Mouse (Mus musculus) adrenal gland, adult 10 weeks (tissue): ENCODE results near the gene Gm29554. TPM values are rescaled to one million over a fixed set of nuclear protein-coding genes. Genes with fewer than 3 reads are reported as not detected.

ENCODE experiments used
- polyA plus RNA-seq: library from polyadenylated mRNA; stranded (reverse); fragments of 350-450 nt; fragmentation: Illumina TruSeq; extraction: RNeasy Lipid Tissue Mini Kit (QIAGEN cat#74804); gene quantifications from one replicate; pipeline ENCODE4 v1.2.3, GENCODE M21; 2014; ENCODE audit warnings: low read depth, low replicate concordance

Gm29554 gene
- not detected for polyA plus RNA-seq

DNA sequence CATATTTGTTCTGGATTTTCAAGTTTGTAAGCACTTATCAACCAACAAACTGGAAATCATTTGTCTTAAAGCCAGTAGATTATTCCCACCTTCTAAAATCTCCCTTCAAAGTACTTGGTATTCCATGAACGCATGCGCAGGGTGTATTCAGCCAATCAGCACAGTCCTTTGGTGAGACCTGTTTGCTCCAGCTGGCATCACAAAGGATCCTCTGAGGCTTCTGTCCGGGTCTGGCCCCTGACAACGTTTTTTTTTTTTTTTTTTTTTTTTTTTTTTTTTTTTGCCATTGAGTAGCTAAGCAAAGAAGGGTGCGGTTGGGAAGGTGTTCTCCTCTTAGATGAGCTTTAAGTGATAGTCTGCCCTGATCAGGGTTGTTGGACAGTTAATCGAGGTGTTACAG lies at the start of gene Gm29554:
Gene Gm29554 (plus strand): TSS at position 301 of the 400 bp plus-strand sequence.

Other genes starting within 250 kb of the Gm29554 start
- not detected for gene Gm20812, start 108.0 kb downstream of the Gm29554 start, polyA plus RNA-seq